Mouse (Mus musculus) myocyte (in vitro differentiated cells): ENCODE data around the gene Atp2a1. TPM values are rescaled to one million over a fixed set of nuclear protein-coding genes. Genes with fewer than 3 reads are reported as not detected.

Source experiments
- H3K27me3 ChIP-seq: one replicate; pipeline ENCODE4 v1.6.1; 2011; ENCODE audit not compliant: control insufficient read depth, insufficient read depth, insufficient read length
- H3K36me3 ChIP-seq: one replicate; pipeline ENCODE4 v1.6.1; 2011; ENCODE audit not compliant: control insufficient read depth, insufficient read depth
- H3K4me2 ChIP-seq: one replicate; pipeline ENCODE4 v1.6.1; 2011; ENCODE audit warnings: low read depth, control low read depth
- H3K4me3 ChIP-seq: one replicate; pipeline ENCODE4 v1.5.1; 2011; ENCODE audit warnings: mild to moderate bottlenecking, control low read depth, moderate library complexity
- H3K79me2 ChIP-seq: one replicate; pipeline ENCODE4 v1.6.1; 2011; ENCODE audit not compliant: control insufficient read depth, insufficient read depth
- H3ac ChIP-seq: one replicate; pipeline ENCODE4 v1.6.1; 2011; ENCODE audit not compliant: control insufficient read depth, insufficient read length
- CEBPB ChIP-seq: IDR thresholded peaks from 2 replicates; pipeline ENCODE4 v1.6.1; 2011; ENCODE audit warnings: mild to moderate bottlenecking, moderate library complexity; ENCODE audit not compliant: poor library complexity, insufficient read depth, severe bottlenecking
- E2F4 ChIP-seq: IDR thresholded peaks from one replicate; pipeline ENCODE4 v1.6.1; 2011; ENCODE audit warnings: mild to moderate bottlenecking, control low read depth, moderate library complexity; ENCODE audit not compliant: insufficient read depth
- MAX ChIP-seq: IDR thresholded peaks from one replicate; pipeline ENCODE4 v1.6.1; 2011; ENCODE audit warnings: low read depth, mild to moderate bottlenecking, control low read depth
- MYOD1 ChIP-seq, 3 experiments: IDR thresholded peaks; one replicate each; pipeline ENCODE4 v1.6.1; 2011; ENCODE audit warnings: control low read depth in 2 of 3, low read depth in 2 of 3, mild to moderate bottlenecking in 2 of 3, moderate library complexity in 1 of 3; ENCODE audit not compliant: insufficient read length in 2 of 3, control insufficient read depth in 1 of 3
- MYOG ChIP-seq, 3 experiments: IDR thresholded peaks; one replicate each; pipeline ENCODE4 v1.6.1; 2011; ENCODE audit warnings: control low read depth in 2 of 3, low read depth in 2 of 3, mild to moderate bottlenecking in 2 of 3; ENCODE audit not compliant: insufficient read length in 2 of 3, control insufficient read depth in 1 of 3, insufficient read depth in 1 of 3
- POLR2A ChIP-seq: IDR thresholded peaks from one replicate; pipeline ENCODE4 v1.6.1; 2011; ENCODE audit warnings: low read depth, mild to moderate bottlenecking, control low read depth, moderate library complexity; ENCODE audit not compliant: insufficient read length
- POLR2AphosphoS2 ChIP-seq: IDR thresholded peaks from one replicate; pipeline ENCODE4 v1.6.1; 2011; ENCODE audit warnings: low read depth, control low read depth; ENCODE audit not compliant: insufficient read length
- REST ChIP-seq: IDR thresholded peaks from one replicate; pipeline ENCODE4 v1.6.1; 2011; ENCODE audit warnings: mild to moderate bottlenecking, control low read depth, moderate library complexity; ENCODE audit not compliant: insufficient read depth, insufficient read length
- TCF12 ChIP-seq: IDR thresholded peaks from one replicate; pipeline ENCODE4 v1.6.1; 2011; ENCODE audit warnings: mild to moderate bottlenecking, control low read depth; ENCODE audit not compliant: poor library complexity, insufficient read depth, severe bottlenecking
- TCF3 ChIP-seq: IDR thresholded peaks from one replicate; pipeline ENCODE4 v1.6.1; 2011; ENCODE audit warnings: low read depth, control low read depth; ENCODE audit not compliant: insufficient read length
- USF1 ChIP-seq: IDR thresholded peaks from one replicate; pipeline ENCODE4 v1.6.1; 2011; ENCODE audit warnings: low read depth, mild to moderate bottlenecking, control low read depth, moderate library complexity
- polyA plus RNA-seq: library from polyadenylated mRNA; unstranded; fragments of >200 nt; fragmentation: generic; extraction: Trizol; gene quantifications from one replicate; pipeline ENCODE4 v1.2.1, GENCODE M21; 2012; ENCODE audit warnings: missing spikeins

Atp2a1 gene
- polyA plus RNA-seq, 1 experiment = 1,699 TPM

- H3K4me3 ChIP-seq = no peak overlapping the region
- no peak overlapping the region for H3ac ChIP-seq
- no peaks in the 10 kb centered on the region for H3K27me3 ChIP-seq
- H3K4me2 ChIP-seq = peak overlapping the region; percentile 42
- H3K79me2 ChIP-seq = no peaks in the 10 kb centered on the region
- H3K36me3 ChIP-seq = peaks cover 65% of the 10 kb centered on the region
- TF ChIP-seq POLR2A (no peak), CEBPB (no peak), TCF3 (no peak), POLR2AphosphoS2 (no peak), E2F4 (no peak), MYOG (IDR thresholded peaks at IDR 0.05; ENCODE audit: control insufficient read depth in 1 of 3, insufficient read depth in 1 of 3, insufficient read length in 2 of 3, low read depth in 2 of 3) (no peak), TCF12 (no peak)
Measured at GRCm38 (mm10) chr7:126452244-126452643, 10.7 kb downstream of the Atp2a1 start.

DNA sequence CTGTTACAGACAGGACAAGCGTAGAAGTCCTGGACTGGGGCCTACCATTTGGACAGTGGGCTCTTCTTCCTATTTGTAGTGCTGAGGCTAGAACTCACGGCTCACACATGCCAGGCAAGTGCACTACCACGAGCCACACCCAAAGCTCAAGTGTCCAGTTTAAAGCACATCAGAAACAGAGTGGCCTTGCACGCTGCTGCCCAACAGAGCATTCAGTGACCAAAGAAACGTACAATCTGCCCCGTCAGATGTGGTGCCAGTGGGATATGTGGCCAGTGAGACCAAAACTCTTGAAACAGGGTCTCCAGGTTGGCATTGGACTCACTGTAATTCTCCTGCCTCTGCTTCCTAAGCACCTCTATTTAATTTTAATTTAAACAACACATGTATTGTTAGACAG is 12.3 kb downstream of the Atp2a1 start:
- H3K4me3 ChIP-seq = no peak overlapping the region
- TF ChIP-seq POLR2AphosphoS2 (peak; percentile 55), USF1 (no peak)
- peak overlapping the region; percentile 18 for H3K4me2 ChIP-seq
- H3K36me3 ChIP-seq = peaks cover 57% of the 10 kb centered on the region
- H3K27me3 ChIP-seq = no peaks in the 10 kb centered on the region
- no peaks in the 10 kb centered on the region for H3K79me2 ChIP-seq
- no peak overlapping the region for H3ac ChIP-seq

GRCm38 (mm10) chr7:126449991-126450390 is 12.9 kb downstream of the Atp2a1 start:
- no peaks in the 10 kb centered on the region for H3K79me2 ChIP-seq
- no peak overlapping the region for H3K4me3 ChIP-seq
- no peak overlapping the region for H3ac ChIP-seq
- peaks cover 53% of the 10 kb centered on the region for H3K36me3 ChIP-seq
- TF ChIP-seq USF1 (no peak), POLR2AphosphoS2 (peak; percentile 78), REST (no peak), MAX (no peak), TCF12 (no peak), POLR2A (peak; percentile 9), E2F4 (no peak)
- H3K4me2 ChIP-seq = no peak overlapping the region
- H3K27me3 ChIP-seq = no peaks in the 10 kb centered on the region

DNA sequence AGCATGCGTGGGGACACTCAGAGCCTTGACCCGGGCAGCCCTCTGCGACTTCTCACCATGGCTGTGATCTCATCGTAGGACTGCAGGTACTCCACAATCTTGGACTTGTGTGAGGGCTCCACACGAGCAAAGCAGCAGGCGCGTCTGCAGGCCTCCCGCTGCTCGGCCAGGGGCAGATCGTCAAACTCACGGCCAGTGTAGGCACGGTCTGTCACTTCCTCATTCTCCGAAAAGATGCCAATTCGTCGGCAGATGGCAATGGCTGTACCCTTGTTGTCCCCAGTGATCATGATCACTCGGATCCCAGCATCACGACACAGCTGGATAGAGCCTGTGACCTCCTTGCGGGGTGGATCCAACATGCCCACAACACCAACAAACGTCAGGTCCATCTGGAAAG is 14.4 kb downstream of the Atp2a1 start:
- TF ChIP-seq POLR2AphosphoS2 (peak; percentile 31), MAX (no peak), POLR2A (peak; percentile 29)
- Histone ChIP-seq H3K79me2 (no peaks in the 10 kb centered on the region), H3K4me2 (no peak overlapping the region), H3K27me3 (no peaks in the 10 kb centered on the region), H3K36me3 (peaks cover 45% of the 10 kb centered on the region), H3K4me3 (no peak overlapping the region), H3ac (no peak overlapping the region)

GRCm38 (mm10) chr7:126446217-126446616 is 16.7 kb downstream of the Atp2a1 start:
- Histone ChIP-seq H3K27me3 (no peaks in the 10 kb centered on the region), H3K4me3 (no peak overlapping the region), H3K79me2 (no peaks in the 10 kb centered on the region), H3K36me3 (peaks cover 37% of the 10 kb centered on the region), H3ac (no peak overlapping the region), H3K4me2 (no peak overlapping the region)
- TF ChIP-seq POLR2A = peak; percentile 69
- peak in 1 of 3 experiments; percentile 27 for TF ChIP-seq MYOD1 (IDR thresholded peaks at IDR 0.05; ENCODE audit: control insufficient read depth in 1 of 3, insufficient read length in 2 of 3, low read depth in 2 of 3)
- TF ChIP-seq REST = no peak

- H3K27me3 ChIP-seq = no peaks in the 10 kb centered on the region
Measured at GRCm38 (mm10) chr7:126445104-126445815, 17.6 kb downstream of the Atp2a1 start.

More at GRCm38 (mm10) chr7:126445104-126445815, 17.6 kb downstream of the Atp2a1 start:
- H3K36me3 ChIP-seq = peaks cover 28% of the 10 kb centered on the region
- H3K4me2 ChIP-seq = no peak overlapping the region
- no peak overlapping the region for H3K4me3 ChIP-seq
- TF ChIP-seq E2F4 = no peak
- TF ChIP-seq POLR2AphosphoS2 = peak; percentile 61
- no peak for TF ChIP-seq TCF12
- TF ChIP-seq USF1 = no peak
- no peak for TF ChIP-seq TCF3
- no peak overlapping the region for H3ac ChIP-seq
- H3K79me2 ChIP-seq = no peaks in the 10 kb centered on the region
